Mouse (Mus musculus): ENCODE data around the gene Coasy. TPM values are rescaled to one million over a fixed set of nuclear protein-coding genes. Genes with fewer than 3 reads are reported as not detected.

Gene Coasy
- 122 and 140 TPM in 2 replicates for polyA plus RNA-seq (2012; rRNA removed)

DNA sequence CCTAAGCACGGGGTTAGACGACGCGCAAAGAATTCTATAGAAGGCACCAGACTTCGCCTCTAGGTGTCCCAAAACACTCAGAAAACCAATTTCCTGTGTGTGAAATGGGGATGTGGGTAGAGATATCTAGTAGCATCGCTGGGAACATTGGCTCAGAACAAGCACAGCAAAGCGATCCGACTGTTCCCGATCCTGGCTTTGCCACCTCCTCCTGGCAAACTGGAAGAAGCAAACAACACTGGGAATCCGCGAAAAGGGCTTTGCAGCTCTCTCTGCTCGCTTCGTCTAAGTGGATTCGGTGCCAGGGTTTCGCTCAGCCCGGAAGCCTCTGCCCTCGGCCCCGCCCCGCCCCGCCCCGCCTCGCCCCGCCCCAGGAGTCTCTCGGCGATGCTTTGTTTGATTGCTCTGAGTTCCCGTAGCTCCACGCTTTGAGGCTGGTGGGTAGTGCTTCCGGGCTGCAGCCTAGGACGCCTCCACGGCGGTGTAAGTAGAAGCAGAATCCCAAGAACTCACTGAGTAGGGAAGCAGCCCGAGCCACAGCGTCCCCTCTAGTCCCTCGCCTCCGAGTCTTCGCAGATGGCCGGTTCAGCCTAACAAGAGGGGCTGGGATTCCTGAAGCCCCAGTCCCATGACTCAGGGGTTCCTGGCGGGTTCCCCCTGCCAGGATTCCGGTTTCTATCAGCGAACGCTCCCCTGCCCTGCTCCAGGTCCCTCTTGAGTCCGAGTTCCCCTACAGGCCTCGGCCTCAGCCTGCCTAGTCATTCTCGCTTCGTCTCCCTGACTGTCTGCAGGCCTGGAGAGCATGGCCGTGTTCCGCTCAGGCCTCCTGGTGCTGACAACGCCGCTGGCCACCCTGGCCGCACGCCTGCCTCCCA lies at the start of gene Coasy:
Gene Coasy (plus strand): TSS at position 358 of the 875 bp plus-strand sequence.

DNA sequence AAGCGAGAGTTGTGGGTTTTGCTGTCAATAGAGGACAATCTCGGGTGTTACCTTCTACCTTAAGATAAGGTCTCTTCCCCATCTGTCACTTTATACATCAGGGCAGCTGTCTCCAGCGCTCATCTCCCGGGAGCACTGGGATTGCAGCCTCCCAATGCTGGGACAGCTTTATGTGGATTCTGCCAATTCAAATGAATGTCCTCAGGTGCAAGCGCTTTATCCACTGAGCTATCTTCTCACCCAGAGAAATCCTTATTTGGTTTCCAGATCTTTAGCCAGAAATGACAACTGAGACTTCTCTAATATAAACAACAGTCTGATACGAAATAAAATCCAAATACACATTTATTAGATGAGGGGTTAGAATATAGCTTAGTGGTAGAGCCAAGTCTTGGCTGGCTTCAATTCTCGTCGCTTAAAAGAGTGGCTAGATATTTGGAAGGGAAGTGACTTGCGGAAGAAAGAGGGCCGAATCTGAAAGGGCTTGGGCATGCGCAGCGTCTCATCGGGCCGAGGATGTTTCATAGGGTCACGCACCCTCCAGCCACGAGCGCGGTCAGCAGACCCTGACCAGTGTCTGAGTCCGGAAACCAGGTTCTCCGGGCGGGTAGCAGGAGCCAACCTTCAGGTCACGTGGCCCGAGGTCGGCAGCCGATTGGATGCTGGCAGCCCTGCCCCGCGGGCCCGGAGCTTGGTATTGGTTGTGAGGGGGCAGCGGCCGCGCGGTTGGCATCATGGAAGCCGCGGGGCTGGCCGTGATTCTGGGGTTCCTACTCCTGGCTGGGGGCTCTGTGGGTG lies 12.8 kb upstream of the Coasy start, which contains the start of gene Naglu:
Gene Naglu (plus strand): TSS at position 622 of the 798 bp plus-strand sequence.

DNA sequence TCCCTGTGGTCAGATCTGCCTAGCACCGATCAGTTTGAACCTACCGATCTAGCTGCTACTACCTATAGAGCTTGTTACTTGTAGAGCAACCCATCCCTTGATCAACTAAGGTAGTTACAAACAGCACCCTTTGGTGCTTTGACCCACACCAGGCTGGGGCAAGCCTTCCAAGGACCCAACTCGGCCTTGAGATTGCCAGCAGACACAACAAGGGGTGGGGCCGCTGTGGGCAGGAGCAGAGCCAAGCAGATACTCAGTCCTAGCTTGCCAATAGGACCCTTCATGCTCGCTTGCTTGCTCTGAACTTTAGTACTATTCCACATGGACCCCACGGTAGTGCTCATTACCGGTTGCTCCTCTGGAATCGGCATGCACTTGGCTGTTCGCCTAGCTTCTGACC lies 4.2 kb upstream of the Coasy start, which contains the start of gene Hsd17b1:
Gene Hsd17b1 (plus strand): TSS at position 291 of the 400 bp plus-strand sequence.

DNA sequence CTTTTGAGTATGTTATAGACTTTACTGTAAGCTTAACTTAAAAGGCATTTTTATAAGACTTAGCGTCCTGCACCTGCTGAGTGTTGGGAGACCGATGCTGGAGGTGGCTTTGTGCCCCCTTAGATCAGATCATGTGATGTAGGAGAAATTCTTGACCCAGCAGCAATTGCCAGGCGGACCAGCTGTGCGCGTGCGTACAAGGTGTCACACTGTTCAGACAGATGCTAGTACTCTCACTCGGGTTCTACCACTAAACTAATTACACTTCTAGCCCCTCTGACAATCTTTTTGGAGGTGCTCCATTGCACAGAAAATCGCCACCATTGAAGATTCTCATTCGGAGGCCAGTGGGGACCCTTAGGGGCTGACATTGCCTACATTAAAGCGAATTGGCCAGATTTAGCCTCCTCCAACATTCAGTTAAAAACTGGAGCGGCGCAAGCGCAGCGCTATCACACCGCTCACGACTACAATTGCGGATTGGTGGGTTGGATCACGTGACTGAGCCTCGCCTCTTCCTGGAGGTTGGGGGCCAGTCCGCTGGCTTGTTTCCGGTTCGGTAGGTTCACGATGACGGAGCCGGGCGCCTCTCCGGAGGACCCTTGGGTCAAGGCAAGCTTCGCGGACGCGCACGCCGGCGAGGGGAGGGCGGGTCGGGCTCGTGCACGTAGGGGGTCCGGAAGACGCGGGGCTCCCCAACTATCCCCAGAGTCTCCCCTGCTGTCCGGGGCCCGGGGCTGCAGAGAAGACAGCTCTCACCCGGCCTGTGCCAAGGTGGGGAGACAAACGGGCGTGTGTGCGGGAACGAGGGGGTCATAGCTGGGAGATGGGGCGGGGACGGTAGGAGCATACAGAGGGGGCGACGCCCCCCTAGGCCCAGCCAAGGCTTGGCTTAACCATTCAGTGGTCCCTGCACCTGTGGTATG lies 4.7 kb downstream of the Coasy start, which contains the start of gene Mlx:
Gene Mlx (plus strand): TSS at position 522 of the 926 bp plus-strand sequence.

DNA sequence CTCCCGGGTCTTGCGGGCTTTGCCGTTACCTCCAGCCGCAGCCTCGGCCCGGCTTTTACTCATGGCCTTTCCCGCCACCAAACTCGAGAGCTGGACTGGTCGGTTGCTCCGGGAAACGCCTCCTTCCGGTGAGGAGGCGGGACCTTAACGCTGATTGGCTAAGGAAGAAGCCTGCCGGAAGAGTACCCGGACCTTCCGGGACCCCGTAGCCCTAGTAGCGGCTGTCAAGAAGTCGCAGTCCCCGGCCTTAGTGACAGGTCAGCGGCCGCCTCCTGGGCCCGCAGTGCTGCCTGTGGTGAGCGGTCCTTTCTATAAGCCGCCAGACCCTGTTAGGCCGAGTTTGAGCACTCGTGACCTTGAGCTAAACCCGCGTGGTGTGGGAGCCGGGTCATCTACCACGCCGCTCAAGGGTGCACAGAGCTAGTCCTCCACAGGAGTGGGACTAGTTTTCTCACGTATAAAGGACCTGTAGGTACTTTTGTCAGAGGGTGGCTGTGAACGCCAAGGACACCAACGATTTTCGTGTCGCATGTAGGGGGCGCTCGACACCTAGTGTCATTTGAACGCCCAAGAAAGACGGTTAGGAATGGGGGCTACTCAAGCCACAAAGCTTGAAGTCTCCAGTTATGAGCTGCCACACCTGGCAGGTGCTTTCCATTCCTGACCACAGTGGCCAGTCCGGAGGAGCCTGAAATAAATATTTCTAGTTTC lies 13.1 kb downstream of the Coasy start, which contains the start of gene Psmc3ip:
Gene Psmc3ip (minus strand): TSS at position 123 of the 711 bp plus-strand sequence.

DNA sequence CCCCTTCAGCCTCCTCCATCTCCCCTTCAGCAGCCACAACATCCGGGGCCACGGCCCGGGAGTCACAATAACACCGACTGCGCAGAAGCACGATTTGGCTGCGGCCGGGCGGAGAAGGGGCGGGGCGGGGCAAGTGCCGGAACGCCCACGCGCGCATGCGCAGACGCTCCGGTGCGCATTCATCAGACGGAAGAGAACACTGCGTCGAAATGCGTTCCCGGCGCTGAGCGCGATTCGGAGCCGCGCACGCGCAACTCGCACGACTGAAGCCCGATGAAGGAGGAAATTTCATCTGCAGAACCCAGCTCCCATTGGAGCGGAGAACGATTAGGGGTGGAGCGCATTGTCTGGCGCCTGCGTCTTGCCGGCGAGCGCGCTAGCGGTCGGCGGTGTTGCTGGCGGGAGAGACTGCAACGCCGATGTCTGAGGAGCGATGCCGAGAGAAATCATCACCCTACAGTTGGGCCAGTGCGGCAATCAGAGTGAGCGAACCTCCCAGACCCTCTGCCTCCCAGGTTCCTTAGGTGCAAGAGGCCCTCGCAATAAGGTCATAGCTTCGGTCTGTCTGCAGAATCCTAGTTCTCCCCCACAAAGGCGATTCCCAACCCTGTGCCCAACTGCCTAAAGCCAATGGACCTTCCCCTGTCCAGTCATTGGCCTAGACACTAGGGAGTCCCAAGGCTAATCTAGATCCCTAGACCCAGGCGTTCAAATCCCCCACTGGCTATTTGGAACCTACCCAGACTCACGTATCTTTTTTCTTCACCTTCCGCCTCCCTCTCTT lies 37.6 kb downstream of the Coasy start, which contains the start of the genes Retreg3 and Tubg1:
Gene Retreg3 (minus strand): TSS at position 133 of the 784 bp plus-strand sequence.
Gene Tubg1 (plus strand): TSS at position 178 of the 784 bp plus-strand sequence.

Other genes starting within 250 kb of the Coasy start
- gene Stat5b, start 231.8 kb upstream of the Coasy start, polyA plus RNA-seq (2012; rRNA removed) = 58.2 and 62.1 TPM in 2 replicates
- 65.0 and 74.5 TPM in 2 replicates for gene Stat5a, start 223.2 kb upstream of the Coasy start, polyA plus RNA-seq (2012; rRNA removed)
- 120 and 122 TPM in 2 replicates for gene Stat3, start 143.0 kb upstream of the Coasy start, polyA plus RNA-seq (2012; rRNA removed)
- gene Cavin1, start 111.7 kb upstream of the Coasy start, polyA plus RNA-seq (2012; rRNA removed) = 263 and 307 TPM in 2 replicates
- 61.8 and 84.5 TPM in 2 replicates for gene Atp6v0a1, start 73.1 kb upstream of the Coasy start, polyA plus RNA-seq (2012; rRNA removed)
- gene Naglu, start 12.6 kb upstream of the Coasy start, polyA plus RNA-seq (2012; rRNA removed) = 124 and 125 TPM in 2 replicates
- gene Hsd17b1, start 4.2 kb upstream of the Coasy start, polyA plus RNA-seq (2012; rRNA removed) = 267 and 378 TPM in 2 replicates
- 23.9 and 36.2 TPM in 2 replicates for gene Mlx, start 4.7 kb downstream of the Coasy start, polyA plus RNA-seq (2012; rRNA removed)
- 1.7 and 2.1 TPM in 2 replicates for gene Psmc3ip, start 12.9 kb downstream of the Coasy start, polyA plus RNA-seq (2012; rRNA removed)
- 59.4 and 75.1 TPM in 2 replicates for gene Retreg3, start 37.3 kb downstream of the Coasy start, polyA plus RNA-seq (2012; rRNA removed)
- 11.5 and 16.8 TPM in 2 replicates for gene Tubg1, start 37.4 kb downstream of the Coasy start, polyA plus RNA-seq (2012; rRNA removed)
- 8.2 and 11.3 TPM in 2 replicates for gene Tubg2, start 73.3 kb downstream of the Coasy start, polyA plus RNA-seq (2012; rRNA removed)
- 12.6 and 13.4 TPM in 2 replicates for gene Cntnap1, start 88.0 kb downstream of the Coasy start, polyA plus RNA-seq (2012; rRNA removed)
- 89.1 and 109 TPM in 2 replicates for gene Plekhh3, start 88.8 kb downstream of the Coasy start, polyA plus RNA-seq (2012; rRNA removed)
- gene Ccr10, start 92.9 kb downstream of the Coasy start, polyA plus RNA-seq (2012; rRNA removed) = 0.78 and 0.87 TPM in 2 replicates
- 33.7 and 37.5 TPM in 2 replicates for gene Ezh1, start 143.9 kb downstream of the Coasy start, polyA plus RNA-seq (2012; rRNA removed)
- gene Ramp2, start 163.5 kb downstream of the Coasy start, polyA plus RNA-seq (2012; rRNA removed) = 128 and 138 TPM in 2 replicates
- gene Vps25, start 171.1 kb downstream of the Coasy start, polyA plus RNA-seq (2012; rRNA removed) = 49.4 and 63.9 TPM in 2 replicates
- 11.7 and 13.1 TPM in 2 replicates for gene Wnk4, start 178.0 kb downstream of the Coasy start, polyA plus RNA-seq (2012; rRNA removed)
- 0.13 and 0.33 TPM in 2 replicates for gene Cntd1, start 196.4 kb downstream of the Coasy start, polyA plus RNA-seq (2012; rRNA removed)
- gene Coa3, start 196.5 kb downstream of the Coasy start, polyA plus RNA-seq (2012; rRNA removed) = 236 and 502 TPM in 2 replicates
- 129 and 200 TPM in 2 replicates for gene Becn1, start 219.7 kb downstream of the Coasy start, polyA plus RNA-seq (2012; rRNA removed)
- 45.8 and 60.3 TPM in 2 replicates for gene Psme3, start 233.6 kb downstream of the Coasy start, polyA plus RNA-seq (2012; rRNA removed)
- gene Aoc2, start 242.5 kb downstream of the Coasy start, polyA plus RNA-seq (2012; rRNA removed) = 9.2 and 10.4 TPM in 2 replicates
- gene Aoc3, start 248.0 kb downstream of the Coasy start, polyA plus RNA-seq (2012; rRNA removed) = 104 and 107 TPM in 2 replicates

Measured in ovary, adult 2 months (tissue).